Mouse (Mus musculus): ENCODE results near the gene Mamdc4.

Gene Mamdc4

DNA sequence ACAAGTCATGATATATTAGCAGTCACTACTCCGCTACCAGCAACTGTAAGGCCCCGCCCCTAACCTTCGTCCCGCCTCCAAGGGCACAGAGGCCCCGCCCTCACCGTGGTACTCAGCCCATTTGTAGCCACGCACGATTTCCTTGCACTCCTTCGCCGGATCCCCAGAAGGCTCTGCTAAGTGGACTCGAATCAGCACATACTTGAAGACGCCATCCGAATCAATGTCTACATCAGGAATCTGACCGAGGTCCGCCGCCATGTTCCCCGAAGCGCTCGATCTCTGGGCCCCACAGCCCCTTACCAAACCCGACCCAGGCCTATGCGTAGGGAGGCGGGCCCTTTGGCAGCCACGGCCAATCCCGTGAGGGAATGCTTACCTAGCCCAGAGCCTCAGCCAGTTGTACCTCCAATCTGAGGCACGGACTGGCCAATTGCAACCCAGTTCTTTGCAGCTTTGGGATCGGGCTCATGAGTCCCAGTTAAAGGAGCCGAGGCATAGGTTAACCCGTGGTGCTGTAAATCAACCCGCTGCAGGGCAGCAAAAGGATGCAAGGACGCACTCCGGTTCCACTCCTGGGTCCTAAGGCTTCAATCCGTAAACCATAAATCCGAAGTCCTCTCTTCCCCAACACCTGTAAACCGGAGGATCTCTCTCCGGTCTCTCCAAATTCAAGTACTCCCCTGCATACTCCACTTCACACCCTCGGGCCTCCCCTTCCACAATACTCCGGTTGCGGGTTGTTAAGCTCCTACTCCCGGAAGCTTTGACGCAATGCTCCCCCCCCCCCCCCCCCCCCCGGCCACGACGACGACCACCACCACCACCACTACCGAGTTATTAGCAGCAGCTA lies at the start of gene Mamdc4, which contains the start of gene Phpt1:
Gene Mamdc4, minus strand, starts transcription at position 267 of the 853 bp plus-strand sequence.
Gene Phpt1, minus strand, starts transcription at position 646 of the 853 bp plus-strand sequence.
- DNase-seq (ENCODE audit: low spot score) = peak; percentile 98

- peak; percentile 88 for DNase-seq (ENCODE audit: low spot score)
These were observed 46.9 kb upstream of the Mamdc4 start, which contains the start of gene Tmem141 for GRCm38 (mm10) chr2:25621229-25622200. Gene Tmem141 (minus strand): TSS chr2:25622005.

- no peak for DNase-seq (ENCODE audit: low spot score)
These were observed 46.2 kb upstream of the Mamdc4 start for GRCm38 (mm10) chr2:25620852-25621228.

DNA sequence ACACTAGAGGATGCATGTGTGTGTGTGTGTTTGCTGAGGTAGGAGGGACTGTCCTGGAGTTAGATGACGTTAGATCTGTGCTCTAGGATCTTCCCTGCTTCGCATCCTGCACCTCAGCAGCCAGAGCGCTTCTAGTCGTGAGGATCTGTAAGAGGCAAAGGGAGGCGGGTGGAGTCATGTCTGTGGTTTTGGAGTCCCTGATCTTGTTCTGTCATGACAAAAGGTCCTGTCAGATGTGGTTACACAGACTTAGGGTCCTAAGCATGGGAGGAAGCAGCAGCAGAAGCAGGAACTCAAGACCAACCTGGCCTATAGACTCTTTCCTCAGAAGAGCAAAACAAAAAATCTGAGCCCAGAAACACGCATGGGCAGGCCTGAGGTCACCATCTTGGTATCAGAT lies 45.7 kb upstream of the Mamdc4 start:
- no peak for DNase-seq (ENCODE audit: low spot score)

DNA sequence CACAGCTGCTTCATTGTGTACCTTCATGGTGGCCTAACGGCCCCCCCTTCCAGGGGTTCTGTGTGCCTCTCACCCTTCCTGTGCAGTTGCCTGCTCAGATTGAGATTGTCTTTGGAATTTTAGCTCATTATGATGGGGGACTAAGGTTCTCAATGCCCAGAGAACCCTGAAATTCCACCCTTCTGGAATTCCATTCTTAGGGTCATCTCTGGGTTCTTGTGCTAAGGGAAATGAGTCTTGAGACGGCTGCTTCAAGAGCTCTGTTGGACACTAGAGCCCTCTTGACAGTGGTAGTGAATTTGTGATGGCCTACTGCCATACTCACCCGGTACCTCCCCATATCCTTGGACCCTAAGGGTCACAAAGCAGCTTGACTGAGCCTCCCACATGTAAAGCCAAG lies 42.9 kb upstream of the Mamdc4 start, which contains the start of gene Ccdc183:
Gene Ccdc183, minus strand, starts transcription at position 101 of the 400 bp plus-strand sequence.
- no peak for DNase-seq (ENCODE audit: low spot score)

- DNase-seq (ENCODE audit: low spot score) = no peak
These were observed 41.8 kb upstream of the Mamdc4 start for GRCm38 (mm10) chr2:25616398-25616797.

DNA sequence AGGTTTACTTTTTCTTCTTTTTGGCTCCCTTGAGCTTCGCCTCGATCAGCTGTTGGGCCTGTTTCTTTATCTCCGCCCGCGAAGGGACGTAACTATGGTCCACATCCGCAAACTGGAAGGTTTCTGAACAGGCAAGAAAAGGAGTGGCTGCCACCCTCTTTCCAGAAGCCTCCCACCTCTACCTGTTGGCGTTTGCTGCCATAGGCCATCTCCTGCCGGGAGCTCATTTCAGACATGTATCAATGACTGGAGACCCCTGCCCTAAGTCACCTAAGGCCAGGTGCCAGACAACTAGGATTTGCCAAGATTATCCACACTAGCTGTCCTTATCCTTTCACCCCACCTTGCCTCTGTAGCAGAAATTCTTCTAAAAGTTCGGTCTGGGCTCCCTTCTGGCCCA lies 34.0 kb upstream of the Mamdc4 start:
- no peak for DNase-seq (ENCODE audit: low spot score)

DNA sequence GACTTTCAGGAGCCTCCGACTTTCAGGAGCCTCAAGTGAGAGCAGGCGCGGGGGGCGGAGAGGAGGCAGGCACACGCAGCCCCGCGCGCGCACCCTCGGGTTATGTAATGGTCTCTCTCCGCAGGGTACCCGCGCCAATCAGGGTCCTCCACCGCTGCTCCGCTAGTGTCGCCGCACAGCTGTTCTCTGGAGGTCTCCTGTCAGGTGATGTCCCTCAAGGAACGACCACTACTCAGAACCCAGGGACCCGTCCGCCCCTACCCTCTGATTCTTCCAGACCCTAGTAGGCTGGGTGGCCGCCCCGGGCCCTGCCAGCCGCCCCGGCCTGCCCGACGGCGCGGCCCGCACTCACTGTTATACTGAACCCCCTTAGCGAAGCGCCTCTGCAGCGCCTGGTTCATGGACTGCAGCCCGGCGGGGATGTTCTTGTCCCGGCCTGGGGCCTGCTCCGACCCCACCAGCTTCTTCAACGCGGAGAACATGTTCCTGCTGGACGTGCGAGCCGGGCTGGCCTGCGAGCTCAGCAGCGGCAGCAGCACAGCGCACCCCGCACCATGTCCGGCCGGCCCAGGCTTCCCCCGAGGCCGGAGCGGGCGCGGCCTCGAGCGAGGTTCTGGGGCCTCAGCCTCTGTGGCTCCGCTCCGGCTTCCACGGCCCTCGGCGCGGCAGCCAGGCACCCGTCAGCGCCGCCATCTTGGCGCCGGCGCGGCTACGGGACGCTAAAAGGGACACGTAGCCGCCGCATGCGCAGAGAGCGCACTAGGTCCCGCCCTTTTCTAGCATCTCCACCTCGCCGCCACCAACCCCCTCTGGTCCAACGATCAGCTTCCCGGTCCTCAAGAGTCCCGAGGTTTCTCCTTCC lies 33.3 kb upstream of the Mamdc4 start, which contains the start of gene Rabl6:
Gene Rabl6, minus strand, starts transcription at position 761 of the 862 bp plus-strand sequence.
- DNase-seq (ENCODE audit: low spot score) = peak; percentile 91

DNA sequence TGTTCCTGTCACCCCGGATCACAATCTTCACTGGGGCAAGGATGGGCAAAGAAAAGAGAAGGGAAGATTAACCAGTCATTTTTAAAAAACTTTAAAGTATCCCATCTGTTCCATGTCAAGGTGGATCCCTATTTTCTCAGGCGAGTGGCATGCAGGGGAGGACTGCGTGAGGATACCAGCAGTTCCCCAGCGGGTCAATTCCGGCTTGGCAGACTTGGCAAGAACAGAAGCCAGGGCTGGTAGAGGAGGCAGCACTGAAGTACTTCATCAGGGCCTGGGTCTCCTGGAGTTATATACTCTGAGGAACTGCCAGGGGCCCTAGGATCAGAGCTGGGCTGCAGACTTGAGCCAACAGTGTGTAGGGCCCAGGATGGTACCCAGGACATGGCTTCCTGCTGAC lies 27.9 kb upstream of the Mamdc4 start:
- no peak for DNase-seq (ENCODE audit: low spot score)

DNA sequence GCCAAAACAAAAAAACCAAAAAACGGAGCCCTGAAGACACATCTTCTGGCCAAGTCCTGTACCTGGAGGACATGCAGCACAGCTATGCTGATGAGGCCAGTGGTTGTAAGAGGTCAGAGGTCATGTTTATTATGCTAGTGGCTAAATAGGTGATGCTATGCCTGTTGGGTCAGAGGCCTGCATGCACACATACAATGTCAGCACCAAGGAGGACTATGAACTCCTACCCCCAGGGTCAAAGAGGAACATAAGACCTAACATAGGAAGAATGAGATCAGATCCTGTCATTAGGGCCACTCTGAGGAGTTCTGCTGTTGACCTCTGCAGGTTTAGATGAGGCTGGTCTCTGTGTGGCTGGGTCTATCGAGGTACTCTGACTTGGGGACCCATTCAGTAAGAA lies 25.4 kb upstream of the Mamdc4 start:
- DNase-seq (ENCODE audit: low spot score) = no peak

GRCm38 (mm10) chr2:25598749-25599148 lies 24.1 kb upstream of the Mamdc4 start:
- DNase-seq (ENCODE audit: low spot score) = no peak

DNA sequence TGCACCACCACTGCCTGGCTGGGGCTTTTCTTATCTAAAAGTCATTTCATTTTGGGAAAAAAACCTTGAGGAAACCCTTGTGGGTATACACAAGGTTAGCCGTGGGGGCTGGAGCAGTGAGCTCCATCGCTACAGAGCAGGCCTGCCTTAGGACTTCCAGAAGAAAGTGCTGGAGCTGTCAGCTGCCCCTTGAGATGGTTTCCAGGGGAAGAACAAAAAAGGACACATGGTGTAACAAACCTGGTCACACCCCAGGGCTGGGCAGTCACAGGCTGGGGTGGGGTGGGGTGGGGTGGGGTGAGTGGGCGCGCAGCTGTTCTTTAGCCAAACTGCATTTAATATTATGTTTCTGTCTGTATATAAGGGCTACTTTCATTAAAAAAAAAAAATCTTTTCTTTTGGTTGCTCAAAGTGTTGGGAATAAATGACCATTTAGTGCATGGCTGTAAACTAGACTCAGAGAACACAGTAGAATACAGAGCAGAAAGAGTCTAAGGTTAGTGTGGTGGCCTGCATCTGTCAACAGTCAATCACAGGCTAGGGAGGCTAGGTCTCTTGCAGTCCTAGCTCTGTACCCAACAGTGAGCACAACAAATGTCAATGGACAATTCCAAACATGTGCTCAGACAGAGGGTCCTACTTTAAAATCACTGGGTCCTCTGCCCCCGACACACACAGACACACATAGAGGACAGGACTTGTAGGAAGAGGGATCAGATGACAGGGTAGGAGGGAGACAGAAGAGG lies 22.3 kb upstream of the Mamdc4 start:
- no peak for DNase-seq (ENCODE audit: low spot score)

GRCm38 (mm10) chr2:25591863-25592262 lies 17.2 kb upstream of the Mamdc4 start:
- peak; percentile 69 for DNase-seq (ENCODE audit: low spot score)

DNA sequence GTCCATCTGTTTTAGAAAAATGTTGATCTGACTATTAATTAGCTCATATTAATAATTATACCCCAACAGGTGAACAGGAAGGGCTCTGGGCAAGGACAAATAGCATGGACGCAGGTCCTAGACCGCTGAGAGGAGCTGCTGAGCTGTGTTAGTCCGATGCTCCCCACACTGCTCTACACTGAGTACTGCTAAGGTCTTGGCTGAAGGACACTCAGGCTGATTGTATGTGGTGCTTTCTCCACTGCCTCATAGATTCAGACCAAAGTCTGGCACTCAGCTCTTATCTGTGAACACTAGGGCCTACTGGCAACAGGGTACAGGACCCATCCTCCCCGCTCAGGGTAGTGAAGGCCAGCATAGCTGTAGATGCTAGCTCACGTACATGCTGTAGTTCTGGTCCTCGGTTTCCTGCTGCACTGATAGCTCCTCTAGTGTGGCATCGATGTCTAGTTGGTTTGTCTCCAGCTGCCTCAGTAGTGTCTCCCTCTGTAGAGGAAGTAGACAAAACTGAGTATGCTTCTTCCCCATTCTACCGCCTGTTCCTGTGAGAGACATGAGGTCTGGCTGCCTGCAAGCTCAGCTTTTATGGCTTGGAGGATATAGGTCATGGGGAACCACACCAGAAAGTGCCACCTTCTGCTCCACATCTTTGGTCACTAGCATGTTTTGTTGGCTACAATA lies 13.7 kb upstream of the Mamdc4 start:
- DNase-seq (ENCODE audit: low spot score) = peak; percentile 41

DNA sequence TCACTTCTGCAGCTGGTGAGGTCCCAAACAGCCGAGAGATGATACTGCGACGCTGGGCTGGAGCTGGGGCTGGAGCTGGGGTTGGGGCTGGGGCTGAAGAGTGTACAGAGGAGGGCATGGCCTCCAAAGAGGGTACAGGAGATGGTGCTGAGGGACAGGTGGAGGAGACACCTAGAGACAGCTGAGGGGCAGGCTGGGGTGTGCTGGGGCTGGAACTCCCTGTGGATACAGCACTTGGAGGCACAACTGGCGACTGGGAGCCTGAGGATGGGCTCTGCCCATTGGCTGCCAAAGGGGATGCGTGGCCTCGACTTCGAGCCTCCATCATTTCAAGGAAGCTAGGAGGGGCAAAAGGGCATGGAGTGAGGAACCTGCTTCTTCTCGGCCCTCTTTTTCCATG lies 12.6 kb upstream of the Mamdc4 start:
- no peak for DNase-seq (ENCODE audit: low spot score)

DNA sequence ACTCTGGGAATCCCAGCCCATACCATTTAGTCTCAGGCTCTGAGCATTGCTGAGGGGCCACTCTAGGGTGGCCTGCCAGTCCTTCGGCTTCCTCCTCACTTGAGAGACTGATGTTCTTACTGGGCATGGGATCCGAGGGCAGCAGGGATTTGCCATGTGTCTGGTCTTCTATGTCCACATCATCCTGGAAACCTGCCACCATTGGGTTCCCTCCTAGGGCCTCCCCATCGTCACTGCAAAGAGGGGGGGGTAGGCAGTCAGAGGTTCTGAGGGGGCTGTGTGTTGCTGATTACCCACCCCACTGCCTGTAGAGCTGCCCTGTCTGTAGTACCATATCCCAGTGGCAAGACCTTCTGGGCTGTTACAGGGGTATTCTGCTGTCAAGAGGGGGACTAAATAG lies 11.0 kb upstream of the Mamdc4 start:
- DNase-seq (ENCODE audit: low spot score) = no peak

DNA sequence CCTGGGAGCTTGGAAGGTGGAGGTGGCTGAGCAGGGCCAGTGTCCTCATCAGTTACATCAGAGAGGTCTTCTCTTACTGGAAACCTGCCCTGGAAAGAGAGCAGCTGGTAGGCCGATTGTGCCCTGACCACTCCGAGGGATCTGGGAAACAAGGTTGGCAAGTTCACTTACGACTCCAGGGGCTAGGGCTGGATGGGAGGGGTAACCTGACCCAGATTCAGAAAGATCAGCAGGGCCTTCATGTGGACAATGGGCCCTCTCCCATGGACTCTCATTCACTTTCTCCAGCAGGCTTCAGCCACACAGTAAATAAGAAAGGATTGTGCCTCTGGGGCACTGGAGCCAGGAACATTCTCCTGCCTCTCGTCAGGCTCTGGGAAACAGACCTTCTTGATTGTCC lies 10.2 kb upstream of the Mamdc4 start:
- DNase-seq (ENCODE audit: low spot score) = no peak

DNA sequence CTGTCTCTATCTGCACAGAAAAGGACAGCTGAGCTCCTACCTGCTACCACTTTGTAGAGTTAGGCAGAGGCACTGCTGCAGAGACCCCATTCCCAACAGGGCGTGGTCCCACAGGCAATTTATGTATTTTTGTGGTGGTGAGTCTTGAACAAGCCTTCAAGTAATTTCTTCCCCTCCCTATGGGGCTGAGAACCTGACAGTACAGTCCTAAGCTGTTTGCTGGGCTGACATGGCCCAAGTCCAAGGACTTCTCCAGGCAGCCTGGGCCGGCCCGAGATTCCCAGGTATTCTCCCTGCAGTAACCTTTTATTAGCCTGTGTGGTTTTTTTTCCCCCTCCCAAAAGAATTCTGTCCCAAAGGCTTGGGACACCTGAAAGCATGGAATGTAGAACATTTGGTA lies 9.5 kb upstream of the Mamdc4 start:
- no peak for DNase-seq (ENCODE audit: low spot score)

DNA sequence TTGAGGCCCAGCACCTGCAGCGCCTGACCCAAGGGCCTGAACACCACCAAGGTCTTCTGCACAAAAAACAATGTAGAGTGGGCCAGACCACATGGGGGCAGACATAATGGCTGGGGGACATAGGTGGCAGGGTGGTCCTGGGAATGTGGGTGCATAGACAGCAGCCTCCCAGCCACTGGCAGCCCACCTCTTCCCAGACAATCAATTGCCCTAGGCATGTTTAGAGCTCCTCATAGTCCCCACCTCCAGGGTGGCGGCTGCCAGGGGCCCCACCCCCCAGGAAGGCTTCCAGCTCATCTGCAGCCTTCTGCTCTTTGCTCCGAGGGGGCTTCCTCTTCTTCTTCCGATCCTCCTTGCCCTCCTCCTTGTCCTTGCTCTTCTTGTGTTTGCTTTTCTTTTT lies 8.9 kb upstream of the Mamdc4 start:
- no peak for DNase-seq (ENCODE audit: low spot score)

DNA sequence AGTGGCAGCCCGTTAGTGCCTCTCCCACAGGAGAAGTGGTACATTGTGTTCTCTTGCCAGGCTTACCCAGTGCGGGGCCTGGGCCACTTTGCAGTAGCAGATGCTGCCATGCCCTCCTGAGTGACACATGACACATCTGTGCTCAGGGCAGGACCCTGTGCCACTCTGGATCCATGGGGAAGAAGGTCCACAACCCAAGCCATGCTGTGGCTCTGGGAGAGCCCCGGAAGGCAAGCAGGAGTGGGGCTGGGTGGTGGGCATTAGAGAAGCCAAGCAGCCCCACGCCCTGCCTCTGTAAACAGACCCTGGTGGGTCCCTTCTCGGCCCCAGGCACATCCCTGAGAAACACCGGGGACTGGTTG lies 8.5 kb upstream of the Mamdc4 start:
- DNase-seq (ENCODE audit: low spot score) = no peak

Data from layer of hippocampus, adult 11-12 months (tissue).